Mouse (Mus musculus): ENCODE results near the gene Dact3.

Gene Dact3

GRCm38 (mm10) chr7:16917447-16917846 is 42.3 kb downstream of the Dact3 start:
- DNase-seq: no peak

DNA sequence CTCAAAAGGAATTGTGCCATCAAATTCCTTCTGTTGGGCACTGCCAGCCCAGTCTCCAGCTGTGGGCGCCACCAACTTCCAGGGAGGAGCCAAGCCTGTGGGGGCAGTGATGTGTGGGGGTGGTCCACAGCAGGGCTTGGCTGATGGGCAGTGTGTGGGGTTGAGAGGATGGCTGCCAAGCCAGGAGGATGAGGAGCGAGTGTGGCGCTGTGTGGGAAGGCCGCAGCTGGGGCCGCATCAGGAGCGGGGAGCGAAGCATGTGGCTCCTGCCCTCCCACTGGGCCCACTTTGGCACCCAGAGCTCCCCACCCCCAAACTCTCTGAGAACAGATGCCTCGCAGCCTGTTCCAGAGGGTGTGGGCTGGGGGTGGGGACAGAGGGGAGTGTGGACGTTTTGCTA is 42.9 kb downstream of the Dact3 start:
- DNase-seq: no peak

- DNase-seq: no peak
These were observed 43.6 kb downstream of the Dact3 start for GRCm38 (mm10) chr7:16918670-16919069.

- DNase-seq: no peak
These were observed 44.5 kb downstream of the Dact3 start for GRCm38 (mm10) chr7:16919395-16920149.

- DNase-seq: no peak
These were observed 45.0 kb downstream of the Dact3 start for GRCm38 (mm10) chr7:16920150-16920579.

DNA sequence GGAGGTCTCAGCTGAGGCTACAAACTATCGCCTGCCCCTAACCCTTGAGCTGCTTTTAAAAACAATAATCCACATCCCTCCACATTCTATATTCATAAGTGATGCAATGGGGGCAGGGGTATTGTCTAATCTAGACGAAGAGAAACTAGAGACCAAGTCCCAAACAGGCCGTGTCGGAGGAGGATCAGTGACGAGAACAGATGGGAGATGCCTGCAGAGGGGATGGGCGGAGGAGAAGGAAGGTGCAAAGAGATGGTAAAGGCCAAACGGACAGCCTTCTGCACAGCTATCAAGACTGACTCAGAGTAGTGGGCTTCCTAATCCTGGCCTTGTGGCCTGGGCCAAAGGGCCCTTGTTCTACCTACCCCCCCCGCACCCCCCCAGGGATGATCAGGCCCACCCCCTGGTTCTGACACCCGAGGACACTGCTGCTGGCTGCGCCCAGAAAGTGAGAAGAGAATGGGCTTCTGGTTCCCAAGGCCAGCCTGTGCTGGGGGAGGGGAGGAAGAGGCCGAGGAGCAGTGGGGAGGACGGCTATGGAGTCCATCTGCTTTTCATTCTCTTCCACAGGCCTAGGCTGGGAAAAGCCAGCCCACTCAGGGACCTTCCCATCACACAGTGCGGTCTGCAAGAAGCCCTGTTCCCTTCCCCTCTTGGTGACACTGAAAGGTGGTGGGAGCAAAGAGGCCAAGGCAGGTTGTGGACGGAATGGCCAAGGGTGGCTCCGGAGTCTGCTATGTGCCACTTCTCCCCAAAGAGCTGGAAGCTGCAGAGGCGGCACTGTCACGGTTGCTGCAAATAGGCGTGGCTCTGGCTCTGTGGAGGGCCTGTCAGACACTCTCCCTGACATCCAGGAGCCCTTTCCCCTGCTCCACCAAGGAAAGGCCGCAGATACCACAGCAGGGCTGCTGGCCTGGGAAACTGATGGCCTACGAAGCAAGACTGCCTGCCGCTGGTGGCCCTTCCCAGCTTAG is 46.0 kb downstream of the Dact3 start:
- no peak for DNase-seq

- peak; percentile 65 to 76 for DNase-seq
These were observed 46.8 kb downstream of the Dact3 start for GRCm38 (mm10) chr7:16921881-16922335.

- peak; percentile 45 to 78 for DNase-seq
These were observed 47.4 kb downstream of the Dact3 start for GRCm38 (mm10) chr7:16922360-16922973.

DNA sequence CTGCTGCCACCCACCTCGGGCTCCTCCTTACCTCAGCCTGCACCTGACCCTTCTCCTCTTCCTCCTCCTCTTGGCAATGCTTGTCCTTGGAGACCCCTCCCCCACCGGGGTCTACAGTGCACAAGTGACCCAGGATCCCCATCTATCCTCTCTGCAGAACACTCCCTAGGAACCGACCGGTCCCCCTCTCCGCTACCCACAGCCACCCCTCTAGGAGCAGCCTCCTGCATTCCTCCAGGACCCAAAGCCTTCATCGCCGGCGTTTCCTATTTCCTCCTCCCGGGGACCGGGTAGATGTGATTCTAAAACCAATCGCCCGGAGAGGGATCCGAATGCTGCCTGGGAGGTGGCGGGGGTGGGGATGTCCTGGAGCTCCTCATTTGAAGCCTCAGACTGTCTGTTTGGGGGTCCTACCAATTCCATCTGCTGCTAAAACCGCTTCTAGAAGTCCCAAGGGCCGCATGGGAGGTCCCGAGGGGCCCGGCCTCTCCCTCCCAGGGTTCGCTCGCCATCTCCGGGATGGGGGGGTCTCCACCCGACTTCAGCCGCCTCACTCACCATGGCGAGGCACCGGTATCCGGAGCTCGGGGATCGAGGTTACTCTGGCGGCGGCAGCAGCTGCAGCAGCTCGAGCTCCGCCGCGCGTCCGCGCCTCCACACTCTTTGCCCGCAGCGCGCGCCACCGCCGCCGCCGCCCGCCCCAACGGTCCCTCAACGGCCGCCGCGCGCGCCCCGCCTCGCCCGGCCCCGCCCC is 48.3 kb downstream of the Dact3 start:
- peak in 1 of 2 experiments; percentile 58 for DNase-seq

- DNase-seq: peak; percentile 99 to 100
These were observed 49.1 kb downstream of the Dact3 start, which contains the start of gene Calm3 for GRCm38 (mm10) chr7:16924037-16924834. TSS of gene Calm3 (minus strand) at chr7:16924114.

DNA sequence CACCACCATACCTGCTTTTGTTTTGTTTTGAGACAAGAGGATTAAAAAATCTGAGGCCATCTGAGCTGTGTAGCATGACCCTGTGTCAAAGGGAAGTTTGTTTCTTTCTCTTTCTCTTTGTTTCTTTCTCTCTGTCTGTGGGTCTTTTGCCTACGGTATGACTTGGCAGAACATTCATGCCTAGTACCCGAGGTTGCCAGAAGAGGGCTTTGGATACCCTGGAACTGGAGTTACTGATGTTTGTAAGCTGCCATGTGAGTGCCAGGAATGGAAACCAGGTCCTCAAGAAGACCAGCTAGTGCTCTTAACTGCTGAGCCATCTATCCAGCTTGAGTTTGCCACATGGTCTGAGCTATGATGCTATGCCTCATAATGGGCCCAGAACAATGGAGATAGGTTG is 53.2 kb downstream of the Dact3 start:
- DNase-seq: no peak

GRCm38 (mm10) chr7:16930850-16931249 is 55.7 kb downstream of the Dact3 start:
- peak; percentile 68 to 88 for DNase-seq

GRCm38 (mm10) chr7:16931968-16932627 is 57.0 kb downstream of the Dact3 start:
- DNase-seq: peak; percentile 75 to 93

GRCm38 (mm10) chr7:16932704-16933577 is 57.8 kb downstream of the Dact3 start:
- peak in 1 of 2 experiments; percentile 82 for DNase-seq

Data from kidney, postnatal 25 days (tissue).